Mouse (Mus musculus) heart, embryonic 11.5 days (tissue): ENCODE data around the gene Ikbke. TPM values are rescaled to one million over a fixed set of nuclear protein-coding genes. Genes with fewer than 3 reads are reported as not detected.

Source experiments
- ATAC-seq: fragments of 200-750 bp; cut with Nextera tagmentation; replicated peaks from 2 replicates; pipeline ENCODE4 v1.8.0; 2017; ENCODE audit warnings: moderate library complexity; ENCODE audit not compliant: insufficient number of reproducible peaks, low FRiP score, low TSS enrichment
- H3K27ac ChIP-seq: fragments of 300-500 bp; sonication (generic); 2 replicates; pipeline ENCODE4 v1.5.1; 2014; ENCODE audit warnings: mild to moderate bottlenecking, low read depth, low read length
- H3K27me3 ChIP-seq: fragments of 300-500 bp; sonication (generic); 2 replicates; pipeline ENCODE4 v1.6.1; 2014; ENCODE audit warnings: mild to moderate bottlenecking, low read length, mixed read lengths; ENCODE audit not compliant: control insufficient read depth, insufficient read depth
- H3K36me3 ChIP-seq: fragments of 300-500 bp; sonication (generic); 2 replicates; pipeline ENCODE4 v1.6.1; 2014; ENCODE audit warnings: mild to moderate bottlenecking, low read length, moderate library complexity, mixed read lengths; ENCODE audit not compliant: control insufficient read depth, insufficient read depth
- H3K4me1 ChIP-seq: fragments of 300-500 bp; sonication (generic); 2 replicates; pipeline ENCODE4 v1.6.1; 2014; ENCODE audit warnings: low read length; ENCODE audit not compliant: control insufficient read depth, insufficient read depth
- H3K4me2 ChIP-seq: fragments of 300-500 bp; sonication (generic); 2 replicates; pipeline ENCODE4 v1.6.1; 2014; ENCODE audit warnings: mild to moderate bottlenecking, moderate library complexity
- H3K4me3 ChIP-seq: fragments of 300-500 bp; sonication (generic); 2 replicates; pipeline ENCODE4 v1.5.1; 2014; ENCODE audit warnings: low read depth, low read length
- H3K9ac ChIP-seq: fragments of 300-500 bp; sonication (generic); 2 replicates; pipeline ENCODE4 v1.6.1; 2014; ENCODE audit warnings: mild to moderate bottlenecking, low read depth, low read length, moderate library complexity
- H3K9me3 ChIP-seq: fragments of 300-500 bp; sonication (generic); replicated peaks from 2 replicates; pipeline ENCODE4 v1.6.1; 2016; ENCODE audit warnings: low read length; ENCODE audit not compliant: control insufficient read depth
- WGBS: fragments of 180-500 bp; shearing (Covaris S2); extraction: QIAGEN DNeasy Blood & Tissue Kit; methylation state at CpG from one replicate; pipeline ENCODE4 v1.1.7; 2014; ENCODE audit not compliant: insufficient replicate concordance; 5-methylcytosine and 5-hydroxymethylcytosine counted together
- polyA plus RNA-seq: library from polyadenylated mRNA; unstranded; fragments of >200 nt; fragmentation: Nextera tagmentation; extraction: Ambion mirVana; gene quantifications from 2 replicates; pipeline ENCODE4 v1.2.1, GENCODE M21; 2014

Ikbke gene
- polyA plus RNA-seq, 1 experiment from 2014 or later, result 2.4 TPM

- Histone ChIP-seq H3K4me1 (peaks cover 11% of the 10 kb centered on the region), H3K9ac (no peak overlapping the region), H3K27ac (no peak overlapping the region), H3K36me3 (no peaks in the 10 kb centered on the region; the same call in 1 of the 2 replicates), H3K4me2 (no peak overlapping the region), H3K9me3 (no peaks in the 10 kb centered on the region), H3K27me3 (no peaks in the 10 kb centered on the region), H3K4me3 (no peak overlapping the region)
- 81% methylated on average over 2 of the region's 2 CpGs for WGBS
- no peak for ATAC-seq
Measured at GRCm38 (mm10) chr1:131223345-131223744, 56.1 kb downstream of the Ikbke start.

- H3K4me2 ChIP-seq, result no peak overlapping the region
- no peaks in the 10 kb centered on the region; the same call in 1 of the 2 replicates for H3K36me3 ChIP-seq
- no peak overlapping the region for H3K9ac ChIP-seq
- WGBS, result 75% methylated on average over 13 of the region's 13 CpGs
- peaks cover 4% of the 10 kb centered on the region; the same call in 1 of the 2 replicates for H3K4me1 ChIP-seq
- H3K4me3 ChIP-seq, result no peak overlapping the region
- no peak for ATAC-seq
- no peaks in the 10 kb centered on the region for H3K9me3 ChIP-seq
- no peaks in the 10 kb centered on the region for H3K27me3 ChIP-seq
- no peak overlapping the region for H3K27ac ChIP-seq
Measured at GRCm38 (mm10) chr1:131221822-131222590, 57.4 kb downstream of the Ikbke start.

GRCm38 (mm10) chr1:131218933-131219332 lies 60.5 kb downstream of the Ikbke start:
- Histone ChIP-seq H3K9ac (no peak overlapping the region), H3K27me3 (no peaks in the 10 kb centered on the region), H3K4me1 (0 out of 2 replicates have a peak, but pooled peaks cover 2% of the 10 kb centered on the region), H3K4me2 (no peak overlapping the region), H3K36me3 (no peaks in the 10 kb centered on the region; the same call in 1 of the 2 replicates), H3K9me3 (no peaks in the 10 kb centered on the region), H3K27ac (no peak overlapping the region), H3K4me3 (no peak overlapping the region)
- WGBS, result 80% methylated on average over 11 of the region's 11 CpGs
- no peak for ATAC-seq

- H3K27ac ChIP-seq, result no peak overlapping the region
- no peaks in the 10 kb centered on the region for H3K9me3 ChIP-seq
- peaks cover 12% of the 10 kb centered on the region for H3K4me1 ChIP-seq
- 67% methylated on average over 6 of the region's 6 CpGs for WGBS
- no peaks in the 10 kb centered on the region for H3K36me3 ChIP-seq
- H3K4me2 ChIP-seq, result no peak overlapping the region
- H3K4me3 ChIP-seq, result no peak overlapping the region
- H3K9ac ChIP-seq, result no peak overlapping the region
- no peak for ATAC-seq
- no peaks in the 10 kb centered on the region for H3K27me3 ChIP-seq
Measured at GRCm38 (mm10) chr1:131213361-131213760, 66.0 kb downstream of the Ikbke start.

GRCm38 (mm10) chr1:131212956-131213355 lies 66.5 kb downstream of the Ikbke start:
- Histone ChIP-seq H3K36me3 (no peaks in the 10 kb centered on the region), H3K27me3 (no peaks in the 10 kb centered on the region), H3K4me2 (no peak overlapping the region), H3K9me3 (no peaks in the 10 kb centered on the region), H3K9ac (no peak overlapping the region), H3K4me1 (peaks cover 12% of the 10 kb centered on the region), H3K27ac (no peak overlapping the region), H3K4me3 (no peak overlapping the region)
- no peak for ATAC-seq
- WGBS, result 54% methylated on average over 5 of the region's 5 CpGs

- H3K4me1 ChIP-seq, result peaks cover 12% of the 10 kb centered on the region
- H3K4me3 ChIP-seq, result no peak overlapping the region
- no peak overlapping the region for H3K4me2 ChIP-seq
- no peaks in the 10 kb centered on the region for H3K9me3 ChIP-seq
- H3K27ac ChIP-seq, result no peak overlapping the region
- no peaks in the 10 kb centered on the region for H3K36me3 ChIP-seq
- no peak overlapping the region for H3K9ac ChIP-seq
- no peak for ATAC-seq
- H3K27me3 ChIP-seq, result no peaks in the 10 kb centered on the region
- WGBS, result 84% methylated on average over 1 of the region's 1 CpGs
Measured at GRCm38 (mm10) chr1:131211655-131212054, 67.8 kb downstream of the Ikbke start.

- H3K9ac ChIP-seq, result no peak overlapping the region
- no peaks in the 10 kb centered on the region for H3K9me3 ChIP-seq
- H3K4me1 ChIP-seq, result peaks cover 12% of the 10 kb centered on the region
- no peak overlapping the region for H3K4me3 ChIP-seq
- ATAC-seq, result no peak
- no peaks in the 10 kb centered on the region for H3K36me3 ChIP-seq
- no peak overlapping the region for H3K4me2 ChIP-seq
- no peaks in the 10 kb centered on the region for H3K27me3 ChIP-seq
- WGBS, result 76% methylated on average over 8 of the region's 8 CpGs
- H3K27ac ChIP-seq, result no peak overlapping the region
Measured at GRCm38 (mm10) chr1:131209971-131210426, 69.4 kb downstream of the Ikbke start.

GRCm38 (mm10) chr1:131208800-131209199 lies 70.6 kb downstream of the Ikbke start:
- no peak for ATAC-seq
- H3K9me3 ChIP-seq, result no peaks in the 10 kb centered on the region
- WGBS, result 92% methylated on average over 6 of the region's 6 CpGs

GRCm38 (mm10) chr1:131208081-131208480 lies 71.3 kb downstream of the Ikbke start:
- Histone ChIP-seq H3K27me3 (no peaks in the 10 kb centered on the region), H3K9me3 (no peaks in the 10 kb centered on the region), H3K9ac (no peak overlapping the region), H3K4me2 (no peak overlapping the region), H3K4me1 (peaks cover 3% of the 10 kb centered on the region), H3K4me3 (no peak overlapping the region), H3K36me3 (no peaks in the 10 kb centered on the region), H3K27ac (peak overlapping the region; percentile 15; the same call in 1 of the 2 replicates)
- no peak for ATAC-seq
- WGBS, result 81% methylated on average over 5 of the region's 5 CpGs

More at GRCm38 (mm10) chr1:131208800-131209199, 70.6 kb downstream of the Ikbke start:
- no peaks in the 10 kb centered on the region for H3K36me3 ChIP-seq
- H3K4me2 ChIP-seq, result no peak overlapping the region
- H3K27ac ChIP-seq, result no peak overlapping the region
- no peaks in the 10 kb centered on the region for H3K27me3 ChIP-seq
- no peak overlapping the region for H3K4me3 ChIP-seq
- no peak overlapping the region for H3K9ac ChIP-seq
- H3K4me1 ChIP-seq, result peaks cover 9% of the 10 kb centered on the region
